Mouse (Mus musculus) CH12.LX (cell line): ENCODE data around the gene Lmo7. TPM values are rescaled to one million over a fixed set of nuclear protein-coding genes. Genes with fewer than 3 reads are reported as not detected.

Experiments used
- DNase-seq: peaks from one replicate; pipeline ENCODE4 v3.0.0-alpha.2; 2013; ENCODE audit errors: extremely low read depth
- H3K27ac ChIP-seq: 2 replicates; pipeline ENCODE4 v1.5.1; 2012; ENCODE audit warnings: low read depth, mild to moderate bottlenecking, control low read depth, moderate library complexity; ENCODE audit not compliant: insufficient read depth
- H3K27me3 ChIP-seq: replicated peaks from 2 replicates; pipeline ENCODE3; 2012; ENCODE audit warnings: inconsistent platforms
- H3K36me3 ChIP-seq, 2 experiments: replicated peaks in 1 of 2; 2 replicates each; pipeline versions ENCODE3 to v1.6.1; 2012; ENCODE audit warnings: inconsistent platforms in 1 of 2, low read length in 1 of 2, mild to moderate bottlenecking in 1 of 2, mixed read lengths in 1 of 2, moderate library complexity in 1 of 2; ENCODE audit not compliant: control insufficient read depth in 1 of 2, insufficient read depth in 1 of 2
- H3K4me1 ChIP-seq, 2 experiments: 2 replicates each; pipeline ENCODE4 v1.6.1; 2012; ENCODE audit warnings: inconsistent platforms in 1 of 2, moderate library complexity in 1 of 2; ENCODE audit not compliant: insufficient read depth in 2 of 2, control insufficient read depth in 1 of 2
- H3K4me2 ChIP-seq: 2 replicates; pipeline ENCODE4 v1.6.1; 2012; ENCODE audit warnings: low read depth, mild to moderate bottlenecking, control low read depth; ENCODE audit not compliant: poor library complexity, insufficient read depth, severe bottlenecking
- H3K4me3 ChIP-seq, 3 experiments: fragments of 150-350 bp in 1 of 3; sonication (generic) in 1 of 3; replicated peaks in 1 of 3; 2 replicates each; pipeline versions ENCODE3 to v1.5.1; 2011 to 2012; ENCODE audit warnings: low read depth in 2 of 3, low read length in 2 of 3, mild to moderate bottlenecking in 2 of 3, moderate library complexity in 2 of 3, control low read depth in 1 of 3, improper control_type of control experiment in 1 of 3, inconsistent platforms in 1 of 3, mixed read lengths in 1 of 3; ENCODE audit not compliant: poor library complexity in 1 of 3
- H3K79me2 ChIP-seq: replicated peaks from 2 replicates; pipeline ENCODE4 v1.6.1; 2012; ENCODE audit warnings: mild to moderate bottlenecking, moderate library complexity; ENCODE audit not compliant: control insufficient read depth, poor library complexity, insufficient read depth, severe bottlenecking; ENCODE audit errors: extremely low read depth
- H3K9ac ChIP-seq: 2 replicates; pipeline ENCODE4 v1.6.1; 2012; ENCODE audit warnings: low read depth, mild to moderate bottlenecking, control low read depth, moderate library complexity; ENCODE audit not compliant: insufficient read depth
- H3K9me3 ChIP-seq: replicated peaks from 2 replicates; pipeline ENCODE3; 2012; ENCODE audit warnings: low read length, inconsistent platforms, mixed read lengths
- BHLHE40 ChIP-seq: IDR thresholded peaks from 2 replicates; pipeline ENCODE4 v1.6.1; 2011; ENCODE audit warnings: mild to moderate bottlenecking, low read depth, low read length, improper control_type of control experiment
- CHD1 ChIP-seq: IDR thresholded peaks from 2 replicates; pipeline ENCODE4 v1.6.1; 2012; ENCODE audit warnings: low read depth, low read length, improper control_type of control experiment, inconsistent platforms
- CHD2 ChIP-seq: IDR thresholded peaks from 2 replicates; pipeline ENCODE4 v1.6.1; 2011; ENCODE audit warnings: low read length, improper control_type of control experiment
- CTCF ChIP-seq, 2 experiments: IDR thresholded peaks in 1 of 2; conservative IDR thresholded peaks in 1 of 2; 2 replicates each; pipeline ENCODE4 v1.5.1; 2011 to 2012; ENCODE audit warnings: low read depth in 2 of 2, low read length in 2 of 2, improper control_type of control experiment in 1 of 2, inconsistent platforms in 1 of 2, mild to moderate bottlenecking in 1 of 2, moderate library complexity in 1 of 2
- EP300 ChIP-seq: IDR thresholded peaks from 2 replicates; pipeline ENCODE4 v1.6.1; 2011; ENCODE audit warnings: low read length, improper control_type of control experiment
- ETS1 ChIP-seq: conservative IDR thresholded peaks from 2 replicates; pipeline ENCODE4 v1.6.1; 2012; ENCODE audit warnings: low read depth, mild to moderate bottlenecking, inconsistent platforms, low read length, improper control_type of control experiment, moderate library complexity
- HCFC1 ChIP-seq: IDR thresholded peaks from 2 replicates; pipeline ENCODE4 v1.6.1; 2012; ENCODE audit warnings: low read depth, mild to moderate bottlenecking, inconsistent platforms, low read length, improper control_type of control experiment
- JUN ChIP-seq: IDR thresholded peaks from 2 replicates; pipeline ENCODE4 v1.6.1; 2011; ENCODE audit warnings: low read depth, mild to moderate bottlenecking, low read length, improper control_type of control experiment, moderate library complexity; ENCODE audit not compliant: insufficient read depth
- MAFK ChIP-seq: IDR thresholded peaks from 2 replicates; pipeline ENCODE4 v1.6.1; 2011; ENCODE audit warnings: low read length, improper control_type of control experiment; ENCODE audit not compliant: insufficient replicate concordance
- MAX ChIP-seq: IDR thresholded peaks from 2 replicates; pipeline ENCODE4 v1.6.1; 2011; ENCODE audit warnings: low read length, improper control_type of control experiment
- MAZ ChIP-seq: IDR thresholded peaks from 2 replicates; pipeline ENCODE4 v1.6.1; 2012; ENCODE audit warnings: low read depth, mild to moderate bottlenecking, inconsistent platforms, low read length, improper control_type of control experiment, moderate library complexity
- MEF2A ChIP-seq: IDR thresholded peaks from 2 replicates; pipeline ENCODE4 v1.6.1; 2014; ENCODE audit warnings: low read depth, mild to moderate bottlenecking, inconsistent platforms, low read length, improper control_type of control experiment, borderline replicate concordance
- MXI1 ChIP-seq: IDR thresholded peaks from 2 replicates; pipeline ENCODE4 v1.6.1; 2011; ENCODE audit warnings: mild to moderate bottlenecking, low read depth, low read length, improper control_type of control experiment
- MYC ChIP-seq: IDR thresholded peaks from 2 replicates; pipeline ENCODE4 v1.6.1; 2011; ENCODE audit warnings: low read depth, mild to moderate bottlenecking, improper control_type of control experiment, low read length
- NELFE ChIP-seq: IDR thresholded peaks from 2 replicates; pipeline ENCODE4 v1.6.1; 2011; ENCODE audit warnings: low read depth, low read length, improper control_type of control experiment
- NRF1 ChIP-seq: IDR thresholded peaks from 2 replicates; pipeline ENCODE4 v1.6.1; 2014; ENCODE audit warnings: low read depth, mild to moderate bottlenecking, inconsistent platforms, low read length, improper control_type of control experiment, moderate library complexity
- PAX5 ChIP-seq: IDR thresholded peaks from 2 replicates; pipeline ENCODE4 v1.6.1; 2012; ENCODE audit warnings: low read length, inconsistent platforms, mixed read lengths
- POLR2A ChIP-seq: IDR thresholded peaks from 2 replicates; pipeline ENCODE4 v1.6.1; 2011; ENCODE audit warnings: low read depth, mild to moderate bottlenecking, improper control_type of control experiment, low read length
- POLR2AphosphoS2 ChIP-seq: IDR thresholded peaks from 2 replicates; pipeline ENCODE4 v1.6.1; 2011; ENCODE audit warnings: low read depth, low read length, improper control_type of control experiment
- RAD21 ChIP-seq: IDR thresholded peaks from 2 replicates; pipeline ENCODE4 v1.6.1; 2011; ENCODE audit warnings: low read depth, mild to moderate bottlenecking, low read length, improper control_type of control experiment, moderate library complexity
- RCOR1 ChIP-seq: conservative IDR thresholded peaks from 2 replicates; pipeline ENCODE4 v1.6.1; 2012; ENCODE audit warnings: low read depth, mild to moderate bottlenecking, inconsistent platforms, low read length, improper control_type of control experiment
- SIN3A ChIP-seq: IDR thresholded peaks from 2 replicates; pipeline ENCODE4 v1.6.1; 2012; ENCODE audit warnings: low read length, improper control_type of control experiment, inconsistent platforms
- TBP ChIP-seq: conservative IDR thresholded peaks from 2 replicates; pipeline ENCODE4 v1.6.1; 2011; ENCODE audit warnings: low read depth, low read length, improper control_type of control experiment
- TCF12 ChIP-seq: IDR thresholded peaks from 2 replicates; pipeline ENCODE4 v1.6.1; 2014; ENCODE audit warnings: low read depth, mild to moderate bottlenecking, inconsistent platforms, low read length, improper control_type of control experiment
- UBTF ChIP-seq: IDR thresholded peaks from 2 replicates; pipeline ENCODE4 v1.6.1; 2012; ENCODE audit warnings: low read depth, mild to moderate bottlenecking, inconsistent platforms, low read length, improper control_type of control experiment, moderate library complexity
- USF1 ChIP-seq: IDR thresholded peaks from 2 replicates; pipeline ENCODE4 v1.6.1; 2014; ENCODE audit warnings: low read depth, mild to moderate bottlenecking, inconsistent platforms, low read length, improper control_type of control experiment
- USF2 ChIP-seq: conservative IDR thresholded peaks from 2 replicates; pipeline ENCODE4 v1.6.1; 2011; ENCODE audit warnings: low read depth, low read length, improper control_type of control experiment
- ZC3H11A ChIP-seq: IDR thresholded peaks from 2 replicates; pipeline ENCODE4 v1.6.1; 2012; ENCODE audit warnings: low read depth, mild to moderate bottlenecking, inconsistent platforms, low read length, improper control_type of control experiment
- ZKSCAN1 ChIP-seq: IDR thresholded peaks from 2 replicates; pipeline ENCODE4 v1.6.1; 2012; ENCODE audit warnings: low read depth, inconsistent platforms, low read length, improper control_type of control experiment, borderline replicate concordance
- dilution Hi-C: fragments of 300-500 bp; cut with MboI; formaldehyde crosslinking; loops from 2 replicates; pipeline ENCODE4 v1.14.3; 2020; ENCODE audit warnings: low sequenced_read_pairs; ENCODE audit not compliant: extremely low pct_unique_long_range_greater_than_20kb, extremely low pct_ligation_motif_present
- in situ Hi-C: fragments of 300-500 bp; cut with MboI; formaldehyde crosslinking; loops from 3 replicates; pipeline ENCODE4 v1.14.3; 2019; ENCODE audit warnings: low sequenced_read_pairs, low pct_ligation_motif_present, low pct_unique_long_range_greater_than_20kb, mixed read lengths
- polyA plus RNA-seq: library from polyadenylated mRNA; unstranded; fragments of >175 nt; gene quantifications from 2 replicates; pipeline ENCODE4 v1.2.1, GENCODE M21; 2012; ENCODE audit warnings: low read depth; ENCODE audit not compliant: insufficient read length
- total RNA-seq, 2 experiments: library from RNA; depleted of rRNA; stranded (reverse); fragments of 300-350 nt in 1 of 2; fragments of >200 nt in 1 of 2; gene quantifications; 2 replicates each; pipeline ENCODE4 v1.2.3; 2012 to 2014

Lmo7 gene
- total and polyA plus RNA-seq, 3 experiments: 5.0 to 11.9 (median 8.3) TPM

GRCm38 (mm10) chr14:101806058-101806457 lies 76.3 kb downstream of the Lmo7 start:
- H3K9me3 ChIP-seq: no peaks in the 10 kb centered on the region
- peaks cover 0 to 13% of the 10 kb centered on the region in 2 experiments; a peak in 2 of 4 replicates for H3K4me1 ChIP-seq
- dilution Hi-C loops: no loop called here
- H3K4me2 ChIP-seq: no peak overlapping the region
- H3K4me3 ChIP-seq: no peak overlapping the region
- no peaks in the 10 kb centered on the region for H3K79me2 ChIP-seq
- TF ChIP-seq MYC (no peak), USF2 (no peak), MEF2A (no peak), POLR2AphosphoS2 (no peak), RCOR1 (no peak), UBTF (no peak), USF1 (no peak), BHLHE40 (no peak), POLR2A (no peak), HCFC1 (no peak), ZC3H11A (no peak), CHD2 (no peak), ETS1 (no peak), NRF1 (no peak), TCF12 (no peak), MXI1 (no peak), RAD21 (no peak), TBP (no peak)
- no peak overlapping the region for H3K27ac ChIP-seq
- H3K9ac ChIP-seq: no peak overlapping the region
- H3K36me3 ChIP-seq: no peaks in the 10 kb centered on the region
- DNase-seq: no peak
- in situ Hi-C loops: no loop called here
- H3K27me3 ChIP-seq: no peaks in the 10 kb centered on the region

- Histone ChIP-seq H3K36me3 (no peaks in the 10 kb centered on the region), H3K9me3 (no peaks in the 10 kb centered on the region), H3K4me2 (no peak overlapping the region), H3K27me3 (no peaks in the 10 kb centered on the region), H3K27ac (no peak overlapping the region), H3K79me2 (no peaks in the 10 kb centered on the region), H3K4me1 (peaks cover 0 to 13% of the 10 kb centered on the region in 2 experiments; a peak in 2 of 4 replicates), H3K9ac (no peak overlapping the region), H3K4me3 (no peak overlapping the region)
- TF ChIP-seq RAD21 (no peak), ZKSCAN1 (no peak), CTCF (conservative IDR thresholded peaks at IDR 0.05 in 1 of 2, IDR thresholded peaks at IDR 0.05 in 1 of 2; ENCODE audit: low read depth in 2 of 2, low read length in 2 of 2) (no peak), UBTF (no peak), EP300 (no peak), ETS1 (no peak), MAFK (no peak), SIN3A (no peak), MAX (no peak), NELFE (no peak), MEF2A (no peak), POLR2A (no peak), USF2 (no peak), CHD1 (no peak), PAX5 (no peak), MAZ (no peak), MYC (no peak), JUN (no peak)
- dilution Hi-C loops: no loop called here
- in situ Hi-C loops: no loop called here
- DNase-seq: no peak
These were observed 76.8 kb downstream of the Lmo7 start for GRCm38 (mm10) chr14:101806607-101807006.
